Mouse (Mus musculus): ENCODE results near the gene E130311K13Rik.

- no peak for TF ChIP-seq CTCF (IDR thresholded peaks at IDR 0.05; ENCODE audit: control insufficient read depth, insufficient read depth, insufficient replicate concordance, low read depth, low read length)
- no peak for TF ChIP-seq POLR2A (IDR thresholded peaks at IDR 0.05; ENCODE audit: control insufficient read depth, low read depth, low read length)
Measured at GRCm38 (mm10) chr3:63904157-63904556, 25.1 kb downstream of the E130311K13Rik start.
